Mouse (Mus musculus): Measurements from ENCODE around the gene Cyld. TPM values are rescaled to one million over a fixed set of nuclear protein-coding genes. Genes with fewer than 3 reads are reported as not detected.

Cyld gene
- polyA plus RNA-seq, 1 experiment = 0.04 TPM

DNA sequence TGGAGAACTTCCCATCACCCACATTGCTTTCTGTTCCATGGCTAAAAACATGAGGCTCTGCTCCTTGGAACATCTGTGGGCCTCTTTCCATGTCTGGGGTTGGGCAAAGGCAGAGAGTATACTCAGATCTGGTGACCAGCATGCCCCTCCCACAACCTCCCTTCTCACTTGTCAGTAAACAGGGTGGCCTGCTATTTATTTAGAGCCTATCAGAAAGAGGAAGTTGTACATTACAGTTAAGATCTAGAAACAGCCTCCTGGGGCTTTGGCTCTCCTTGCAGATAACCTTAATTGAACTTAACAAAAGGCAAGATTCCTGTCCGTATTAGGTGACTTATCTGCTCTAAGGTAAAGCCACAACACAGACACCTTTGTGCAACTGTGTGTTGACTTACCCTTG, 30.4 kb upstream of the Cyld start:
- TF ChIP-seq TAL1 (IDR thresholded peaks at IDR 0.05; ENCODE audit: low read length) (no peak), GATA1 (IDR thresholded peaks at IDR 0.05; ENCODE audit: low read length) (no peak)
- Histone ChIP-seq H3K4me1 (ENCODE audit: control insufficient read depth) (no peaks in the 10 kb centered on the region), H3K27me3 (ENCODE audit: control insufficient read depth) (no peaks in the 10 kb centered on the region), H3K9me3 (ENCODE audit: control insufficient read depth, low read length) (no peaks in the 10 kb centered on the region), H3K4me3 (replicated peaks) (no peak overlapping the region), H3K36me3 (ENCODE audit: control insufficient read depth) (no peaks in the 10 kb centered on the region)

DNA sequence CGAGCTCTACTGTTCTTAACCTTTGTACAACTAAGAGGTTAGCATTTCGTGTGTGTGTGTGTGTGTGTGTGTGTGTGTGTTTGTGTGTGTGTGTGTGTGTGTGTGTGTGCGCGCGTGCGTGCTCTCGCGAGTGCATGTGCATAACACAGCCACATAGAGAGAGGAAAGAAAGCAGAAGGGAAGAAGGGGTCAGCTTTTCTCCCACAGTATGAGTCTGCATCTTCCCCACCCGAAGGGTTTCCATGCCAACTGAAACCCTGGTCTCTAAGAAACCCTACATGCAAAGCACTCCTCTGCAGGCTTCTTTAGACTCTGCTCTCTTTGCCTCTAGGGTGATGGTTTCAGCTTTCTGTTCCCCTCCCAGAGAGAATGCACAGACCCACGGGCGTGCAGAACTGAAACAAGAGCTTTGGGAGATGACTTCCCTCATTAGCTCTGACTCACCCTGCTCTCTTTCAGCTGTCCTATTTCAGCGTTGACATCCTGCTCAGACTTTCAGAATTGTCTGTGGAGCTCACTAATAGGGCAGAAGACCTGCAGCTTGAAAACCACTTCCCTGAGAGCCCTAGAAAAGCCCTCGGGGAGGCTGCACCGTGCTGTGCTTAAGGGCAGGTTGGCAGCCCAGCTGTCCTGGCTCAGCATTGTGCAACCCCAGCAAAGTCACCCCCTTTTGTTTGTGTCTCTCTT, 28.3 kb upstream of the Cyld start:
- H3K36me3 ChIP-seq (ENCODE audit: control insufficient read depth) = no peaks in the 10 kb centered on the region
- no peak overlapping the region for H3K4me3 ChIP-seq (replicated peaks)
- no peaks in the 10 kb centered on the region for H3K9me3 ChIP-seq (ENCODE audit: control insufficient read depth, low read length)
- H3K4me1 ChIP-seq (ENCODE audit: control insufficient read depth) = no peaks in the 10 kb centered on the region
- no peaks in the 10 kb centered on the region for H3K27me3 ChIP-seq (ENCODE audit: control insufficient read depth)
- TF ChIP-seq TAL1 (IDR thresholded peaks at IDR 0.05; ENCODE audit: low read length) (no peak), GATA1 (IDR thresholded peaks at IDR 0.05; ENCODE audit: low read length) (no peak)

DNA sequence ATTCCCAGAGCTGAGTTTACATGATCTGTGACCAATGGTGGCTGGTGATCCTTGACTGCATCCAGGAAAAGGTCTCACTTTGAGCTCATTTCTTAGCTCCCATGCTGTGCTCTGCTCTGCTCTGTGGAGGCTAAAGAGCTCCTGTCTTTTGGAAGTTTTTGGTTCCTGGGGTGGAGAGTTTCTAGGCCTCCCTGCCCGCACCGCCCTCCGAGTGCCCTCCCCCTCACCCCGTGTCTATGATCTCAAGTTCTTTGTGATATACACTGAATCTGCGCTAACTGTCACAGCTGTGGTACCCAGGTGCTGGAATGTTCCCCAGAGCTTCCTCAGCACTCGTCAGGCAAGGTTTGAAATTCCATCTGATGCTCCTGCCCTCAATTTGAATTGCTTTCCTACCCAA, 26.0 kb upstream of the Cyld start:
- Histone ChIP-seq H3K36me3 (ENCODE audit: control insufficient read depth) (no peaks in the 10 kb centered on the region), H3K4me1 (ENCODE audit: control insufficient read depth) (no peaks in the 10 kb centered on the region), H3K27me3 (ENCODE audit: control insufficient read depth) (no peaks in the 10 kb centered on the region), H3K4me3 (replicated peaks) (no peak overlapping the region), H3K9me3 (ENCODE audit: control insufficient read depth, low read length) (no peaks in the 10 kb centered on the region)
- TF ChIP-seq TAL1 (IDR thresholded peaks at IDR 0.05; ENCODE audit: low read length) (no peak), GATA1 (IDR thresholded peaks at IDR 0.05; ENCODE audit: low read length) (no peak)

DNA sequence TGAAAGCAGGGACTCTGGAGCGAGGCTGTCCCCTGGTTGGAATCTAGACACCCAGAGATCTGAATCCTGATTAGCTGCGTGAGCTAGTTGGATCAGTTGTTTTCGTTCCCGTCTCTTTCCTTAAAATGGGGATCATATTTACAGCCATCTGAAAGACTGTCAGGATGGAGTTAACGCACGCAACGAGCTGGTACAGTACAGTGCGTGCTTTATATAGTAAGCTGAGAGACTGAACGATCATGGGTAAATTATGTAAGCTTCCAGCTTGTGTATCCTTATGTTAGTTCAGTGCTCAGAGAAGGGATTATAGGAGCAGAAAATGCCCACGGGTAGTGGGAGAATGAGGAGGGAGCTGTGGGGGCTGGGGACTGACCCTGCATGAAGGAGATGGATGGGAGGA, 25.3 kb upstream of the Cyld start:
- Histone ChIP-seq H3K4me3 (replicated peaks) (no peak overlapping the region), H3K4me1 (ENCODE audit: control insufficient read depth) (no peaks in the 10 kb centered on the region)

DNA sequence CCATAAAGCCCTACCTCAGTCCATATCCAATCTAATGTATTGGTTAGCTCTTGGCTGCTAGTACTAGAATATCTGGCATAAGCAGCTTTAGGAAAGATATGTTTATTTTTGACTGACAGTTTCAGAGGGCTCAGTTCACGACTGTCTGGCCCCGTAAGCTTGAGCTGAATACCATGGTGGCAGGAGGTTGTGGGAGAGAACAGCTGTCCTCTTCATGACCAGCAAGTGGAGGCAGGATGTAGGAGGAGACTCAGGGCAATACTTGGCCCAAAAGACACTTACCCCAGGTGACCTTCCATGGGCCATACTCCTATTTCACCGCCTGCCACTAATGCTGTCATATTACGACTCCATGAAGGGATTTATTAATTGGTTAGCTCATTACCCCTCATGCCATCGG, 23.0 kb upstream of the Cyld start:
- H3K36me3 ChIP-seq (ENCODE audit: control insufficient read depth) = no peaks in the 10 kb centered on the region
- H3K9me3 ChIP-seq (ENCODE audit: control insufficient read depth, low read length) = no peaks in the 10 kb centered on the region
- H3K4me1 ChIP-seq (ENCODE audit: control insufficient read depth) = no peaks in the 10 kb centered on the region

More for the DNA sequence above, 25.3 kb upstream of the Cyld start:
- Histone ChIP-seq H3K36me3 (ENCODE audit: control insufficient read depth) (no peaks in the 10 kb centered on the region), H3K27me3 (ENCODE audit: control insufficient read depth) (no peaks in the 10 kb centered on the region), H3K9me3 (ENCODE audit: control insufficient read depth, low read length) (no peaks in the 10 kb centered on the region)
- TF ChIP-seq GATA1 (IDR thresholded peaks at IDR 0.05; ENCODE audit: low read length) (no peak), TAL1 (IDR thresholded peaks at IDR 0.05; ENCODE audit: low read length) (no peak)

DNA sequence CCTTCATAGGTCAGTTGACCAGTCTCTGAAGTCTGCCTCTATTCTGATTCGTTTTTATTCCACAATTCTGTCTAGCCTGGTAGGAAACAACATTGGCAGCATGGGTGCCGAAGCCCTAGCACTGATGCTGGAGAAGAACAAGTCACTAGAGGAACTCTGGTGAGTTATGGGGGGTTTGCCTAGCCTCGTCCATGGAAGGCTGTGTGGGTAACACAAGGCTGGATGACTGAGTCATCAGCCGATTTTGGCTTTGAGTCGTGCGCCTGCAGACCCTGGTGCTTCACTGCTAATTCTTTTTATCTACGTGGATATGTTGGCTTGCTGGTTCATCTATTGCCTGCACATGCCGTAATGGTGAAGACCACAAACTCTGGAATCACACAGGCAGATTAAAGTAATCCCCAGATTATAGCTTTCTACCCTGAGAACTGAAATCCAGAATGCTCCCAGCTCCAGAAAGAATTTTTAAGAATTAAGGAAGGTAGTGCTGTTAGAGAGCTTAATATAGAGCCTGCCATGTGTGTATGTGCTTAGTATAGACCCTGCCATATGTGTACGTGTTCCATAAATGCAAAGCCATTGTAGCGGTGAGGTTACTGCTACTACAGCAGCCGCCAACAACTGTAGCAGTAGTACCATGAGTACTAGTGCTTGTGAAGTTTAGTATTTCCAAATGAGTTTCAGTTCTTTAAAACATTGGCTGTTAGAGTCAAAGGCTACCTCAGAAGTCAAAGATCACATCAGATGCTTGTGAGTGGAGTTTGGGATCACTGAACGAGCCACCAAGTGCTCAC, 21.3 kb upstream of the Cyld start:
- H3K4me1 ChIP-seq (ENCODE audit: control insufficient read depth) = no peaks in the 10 kb centered on the region
- no peaks in the 10 kb centered on the region for H3K9me3 ChIP-seq (ENCODE audit: control insufficient read depth, low read length)
- no peak overlapping the region for H3K4me3 ChIP-seq (replicated peaks)
- H3K27me3 ChIP-seq (ENCODE audit: control insufficient read depth) = no peaks in the 10 kb centered on the region
- no peaks in the 10 kb centered on the region for H3K36me3 ChIP-seq (ENCODE audit: control insufficient read depth)
- no peak for TF ChIP-seq GATA1 (IDR thresholded peaks at IDR 0.05; ENCODE audit: low read length)
- no peak for TF ChIP-seq TAL1 (IDR thresholded peaks at IDR 0.05; ENCODE audit: low read length)

More for the DNA sequence above, 23.0 kb upstream of the Cyld start:
- TF ChIP-seq TAL1 (IDR thresholded peaks at IDR 0.05; ENCODE audit: low read length) (no peak), GATA1 (IDR thresholded peaks at IDR 0.05; ENCODE audit: low read length) (no peak)
- no peak overlapping the region for H3K4me3 ChIP-seq (replicated peaks)
- no peaks in the 10 kb centered on the region for H3K27me3 ChIP-seq (ENCODE audit: control insufficient read depth)

DNA sequence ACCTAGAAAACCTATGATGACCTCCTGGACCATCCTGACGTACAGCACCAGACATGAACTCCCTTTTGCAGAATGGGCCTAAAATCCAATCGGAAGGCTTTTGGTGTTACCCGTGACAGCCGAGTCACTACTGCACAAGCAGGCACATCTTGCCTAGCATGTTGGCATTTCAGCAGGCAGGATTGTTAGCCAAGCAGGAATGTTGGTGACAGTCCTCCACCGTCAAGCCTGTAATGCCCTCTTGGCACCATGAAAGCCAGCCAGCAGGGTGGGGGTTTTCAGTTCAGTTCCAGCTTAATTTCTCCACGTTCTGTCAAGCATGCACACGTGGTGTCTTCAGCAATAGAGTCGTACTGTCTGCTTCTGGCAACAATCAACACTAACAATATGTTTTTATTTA, 19.8 kb upstream of the Cyld start:
- Histone ChIP-seq H3K36me3 (ENCODE audit: control insufficient read depth) (no peaks in the 10 kb centered on the region), H3K4me1 (ENCODE audit: control insufficient read depth) (no peaks in the 10 kb centered on the region), H3K4me3 (replicated peaks) (no peak overlapping the region), H3K9me3 (ENCODE audit: control insufficient read depth, low read length) (no peaks in the 10 kb centered on the region), H3K27me3 (ENCODE audit: control insufficient read depth) (no peaks in the 10 kb centered on the region)
- TF ChIP-seq GATA1 (IDR thresholded peaks at IDR 0.05; ENCODE audit: low read length) (no peak), TAL1 (IDR thresholded peaks at IDR 0.05; ENCODE audit: low read length) (no peak)

DNA sequence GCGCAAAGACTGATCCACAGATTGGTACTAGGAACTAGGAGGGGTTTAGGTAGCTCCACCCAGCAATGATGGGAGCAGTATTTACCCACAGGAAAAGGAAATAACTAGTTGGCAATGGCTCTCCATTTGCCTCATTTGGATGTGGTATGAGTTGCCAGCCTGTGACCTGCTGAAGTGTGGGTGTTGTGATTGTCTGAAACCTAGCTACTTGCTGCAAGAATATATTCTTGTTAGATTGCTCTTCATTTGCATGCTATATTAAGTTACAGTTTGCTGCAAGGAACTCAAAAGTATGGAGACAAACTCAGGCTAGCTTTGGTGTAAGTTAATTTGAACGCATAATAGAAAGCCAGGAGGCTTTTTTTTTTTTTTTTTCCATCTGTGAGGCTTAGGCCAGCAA, 16.3 kb upstream of the Cyld start:
- no peaks in the 10 kb centered on the region for H3K9me3 ChIP-seq (ENCODE audit: control insufficient read depth, low read length)
- TF ChIP-seq TAL1 (IDR thresholded peaks at IDR 0.05; ENCODE audit: low read length) (no peak), GATA1 (IDR thresholded peaks at IDR 0.05; ENCODE audit: low read length) (no peak)
- no peak overlapping the region for H3K4me3 ChIP-seq (replicated peaks)
- H3K27me3 ChIP-seq (ENCODE audit: control insufficient read depth) = no peaks in the 10 kb centered on the region
- no peaks in the 10 kb centered on the region for H3K36me3 ChIP-seq (ENCODE audit: control insufficient read depth)
- no peaks in the 10 kb centered on the region for H3K4me1 ChIP-seq (ENCODE audit: control insufficient read depth)

DNA sequence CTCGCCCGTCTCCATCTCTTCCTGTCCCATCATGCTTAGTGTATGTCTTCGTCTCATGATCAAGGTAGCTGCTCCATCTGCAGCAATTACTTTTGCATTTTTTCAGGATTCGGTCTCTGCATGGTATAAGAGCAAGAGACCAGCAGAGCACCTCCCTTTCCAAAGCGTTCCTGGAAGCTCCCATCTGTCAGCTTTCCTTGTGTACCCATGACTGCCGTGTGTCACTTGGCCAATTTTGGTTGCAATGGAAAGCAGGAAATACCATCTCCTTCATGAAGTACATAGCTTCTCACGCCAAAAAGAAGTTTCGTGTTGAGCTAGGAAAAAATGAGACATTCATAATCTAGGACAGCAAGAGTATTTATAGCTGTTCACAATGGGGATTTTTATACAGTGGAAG, 15.8 kb upstream of the Cyld start:
- Histone ChIP-seq H3K27me3 (ENCODE audit: control insufficient read depth) (no peaks in the 10 kb centered on the region), H3K36me3 (ENCODE audit: control insufficient read depth) (no peaks in the 10 kb centered on the region), H3K9me3 (ENCODE audit: control insufficient read depth, low read length) (no peaks in the 10 kb centered on the region), H3K4me1 (ENCODE audit: control insufficient read depth) (no peaks in the 10 kb centered on the region), H3K4me3 (replicated peaks) (no peak overlapping the region)
- TF ChIP-seq GATA1 (IDR thresholded peaks at IDR 0.05; ENCODE audit: low read length) = no peak
- TF ChIP-seq TAL1 (IDR thresholded peaks at IDR 0.05; ENCODE audit: low read length) = no peak
